ENCODE assay signal across 18 mouse cellular contexts in genomic region chr17:3006662-3007061, GRCm38 (mm10).
DNase-seq lines count a peak whose midpoint lies in the region; ATAC-seq and TF ChIP-seq lines count a peak whose summit lies in the region.
"Had no signal": no experiment of that assay in that cellular context is flagged by ENCODE, and none has a peak within 500 bp of the region (broad histone marks: within the 10 kb centered on the region; RNA-seq: fewer than 3 reads in every experiment).

No protein-coding gene starts in this region.

- peaks cover 82% of the 10 kb centered on the region for H3K9me3 ChIP-seq in heart, embryonic 10.5 days
- H3K9me3 ChIP-seq in neural tube, embryonic 15.5 days (replicated peaks): peaks cover 30% of the 10 kb centered on the region; the same call in 1 of the 2 replicates
- H3K9me3 ChIP-seq in stomach, embryonic 16.5 days (replicated peaks; ENCODE audit: control insufficient read depth, low read length): peaks cover 10% of the 10 kb centered on the region

- TF ChIP-seq POLR2A in liver, adult 2 months (IDR thresholded peaks at IDR 0.05; ENCODE audit: extremely low read depth, insufficient read depth, low read length): no peak

- ATAC-seq in neural tube, embryonic 15.5 days (ENCODE audit: low FRiP score): no peak
- ATAC-seq in stomach, embryonic 16.5 days (ENCODE audit: insufficient read depth, low FRiP score): 0 out of 2 replicates have a peak, but pooled peaks have one; percentile 18
- ATAC-seq: intestine, embryonic 15.5 days had no signal

- no peak overlapping the region for H3K27ac ChIP-seq in heart, embryonic 10.5 days
- no peak overlapping the region for H3K27ac ChIP-seq in neural tube, embryonic 15.5 days (replicated peaks)
- H3K27ac ChIP-seq in liver, adult 2 months (replicated peaks; ENCODE audit: insufficient read depth, low read depth, low read length): no peak overlapping the region
- H3K27ac ChIP-seq in stomach, embryonic 16.5 days (ENCODE audit: low read length): no peak overlapping the region
- H3K27ac ChIP-seq: intestine, embryonic 15.5 days; kidney, postnatal 0 days; macrophage had no signal

- TF ChIP-seq CTCF in liver, adult 2 months (IDR thresholded peaks at IDR 0.05; ENCODE audit: low read depth, low read length): no peak

- no peaks in the 10 kb centered on the region for H3K4me1 ChIP-seq in heart, embryonic 10.5 days
- no peaks in the 10 kb centered on the region for H3K4me1 ChIP-seq in neural tube, embryonic 15.5 days
- H3K4me1 ChIP-seq in liver, adult 2 months (ENCODE audit: control insufficient read depth, insufficient read depth, low read length): no peaks in the 10 kb centered on the region
- no peaks in the 10 kb centered on the region for H3K4me1 ChIP-seq in stomach, embryonic 16.5 days (ENCODE audit: control insufficient read depth, insufficient read depth, low read length)
- H3K4me1 ChIP-seq: heart, embryonic 12.5 days; intestine, embryonic 15.5 days had no signal

- WGBS in heart, embryonic 10.5 days: 78% methylated on average over 2 of the region's 2 CpGs
- WGBS in neural tube, embryonic 15.5 days: 83% methylated on average over 2 of the region's 2 CpGs
- WGBS in liver, adult 2 months: 75% methylated on average over 2 of the region's 2 CpGs
- 75% methylated on average over 2 of the region's 2 CpGs for WGBS in stomach, embryonic 16.5 days

- no peaks in the 10 kb centered on the region for H3K36me3 ChIP-seq in heart, embryonic 10.5 days
- H3K36me3 ChIP-seq in neural tube, embryonic 15.5 days: no peaks in the 10 kb centered on the region
- no peaks in the 10 kb centered on the region for H3K36me3 ChIP-seq in liver, adult 2 months (ENCODE audit: control insufficient read depth, insufficient read depth, low read length)
- H3K36me3 ChIP-seq in stomach, embryonic 16.5 days (ENCODE audit: control insufficient read depth, insufficient read depth, low read length): no peaks in the 10 kb centered on the region
- H3K36me3 ChIP-seq: heart, embryonic 12.5 days; intestine, embryonic 15.5 days had no signal

- intact Hi-C loops in left cerebral cortex, postnatal 10 days (cut with DNase I): no loop called here

- peak; percentile 65 for DNase-seq in heart, embryonic 10.5 days (ENCODE audit: low spot score)
- no peak for DNase-seq in heart, adult 8-10 months (ENCODE audit: low spot score)
- DNase-seq in neural tube, embryonic 10.5 days (ENCODE audit: extremely low spot score, low spot score): peak; percentile 4
- peak; percentile 6 for DNase-seq in liver, adult 2 months (ENCODE audit: extremely low read depth, low read depth, low spot score)
- DNase-seq in left cerebral cortex, postnatal 10 days (ENCODE audit: extremely low spot score in 1 of 2, low spot score in 2 of 2): no peak
- DNase-seq in layer of hippocampus, postnatal 10 days (ENCODE audit: low spot score in 2 of 2): no peak
- DNase-seq: adrenal gland, postnatal 14 days; cerebellum, adult 9-11 months; heart, postnatal 36 days; layer of hippocampus, adult 9-11 months; lung, adult 2 months; spleen, adult 18-20 months had no signal

- H3K4me3 ChIP-seq in heart, embryonic 10.5 days: no peak overlapping the region
- H3K4me3 ChIP-seq in neural tube, embryonic 15.5 days (replicated peaks): no peak overlapping the region
- no peak overlapping the region for H3K4me3 ChIP-seq in liver, adult 2 months (ENCODE audit: insufficient read depth, low read depth, low read length)
- no peak overlapping the region for H3K4me3 ChIP-seq in stomach, embryonic 16.5 days (replicated peaks; ENCODE audit: low read length)
- H3K4me3 ChIP-seq: heart, embryonic 12.5 days; intestine, embryonic 15.5 days had no signal

- H3K27me3 ChIP-seq in heart, embryonic 10.5 days (ENCODE audit: insufficient read depth, poor library complexity, severe bottlenecking): no peaks in the 10 kb centered on the region
- no peaks in the 10 kb centered on the region for H3K27me3 ChIP-seq in neural tube, embryonic 15.5 days (replicated peaks)
- no peaks in the 10 kb centered on the region for H3K27me3 ChIP-seq in liver, adult 2 months (ENCODE audit: control insufficient read depth, insufficient read depth, low read length)
- H3K27me3 ChIP-seq in stomach, embryonic 16.5 days (ENCODE audit: control insufficient read depth, insufficient read depth, low read length): no peaks in the 10 kb centered on the region
- H3K27me3 ChIP-seq: heart, embryonic 12.5 days; intestine, embryonic 15.5 days had no signal

- H3K4me2 ChIP-seq in neural tube, embryonic 15.5 days: no peak overlapping the region
- no peak overlapping the region for H3K4me2 ChIP-seq in stomach, embryonic 16.5 days (ENCODE audit: low read depth, low read length)
- H3K4me2 ChIP-seq: heart, embryonic 12.5 days; intestine, embryonic 15.5 days had no signal

- H3K9ac ChIP-seq in neural tube, embryonic 15.5 days (replicated peaks): no peak overlapping the region
- no peak overlapping the region for H3K9ac ChIP-seq in liver, adult 2 months (ENCODE audit: low read depth, low read length)
- H3K9ac ChIP-seq in stomach, embryonic 16.5 days (ENCODE audit: low read length): no peak overlapping the region
- H3K9ac ChIP-seq: heart, embryonic 12.5 days; intestine, embryonic 15.5 days had no signal

- no peaks in the 10 kb centered on the region for H3K79me2 ChIP-seq in liver, adult 2 months (ENCODE audit: control insufficient read depth, insufficient read depth, low read length)

Comparison
In these comparisons a context has a peak if more than half of its experiments do, and no peak if none do; other contexts are left out.
1. DNase-seq: peak in heart, embryonic 10.5 days (single experiment), neural tube, embryonic 10.5 days (single experiment) and liver, adult 2 months (single experiment); none in heart, adult 8-10 months (single experiment), left cerebral cortex, postnatal 10 days (0 of 2) and layer of hippocampus, postnatal 10 days (0 of 2).